Mouse (Mus musculus) layer of hippocampus, adult 9-10 months (tissue): Measurements from ENCODE around the gene Ston1.

ENCODE experiments used
- DNase-seq: peaks from one replicate; pipeline ENCODE4 v3.0.0; 2022; ENCODE audit warnings: low spot score

Ston1 gene

DNA sequence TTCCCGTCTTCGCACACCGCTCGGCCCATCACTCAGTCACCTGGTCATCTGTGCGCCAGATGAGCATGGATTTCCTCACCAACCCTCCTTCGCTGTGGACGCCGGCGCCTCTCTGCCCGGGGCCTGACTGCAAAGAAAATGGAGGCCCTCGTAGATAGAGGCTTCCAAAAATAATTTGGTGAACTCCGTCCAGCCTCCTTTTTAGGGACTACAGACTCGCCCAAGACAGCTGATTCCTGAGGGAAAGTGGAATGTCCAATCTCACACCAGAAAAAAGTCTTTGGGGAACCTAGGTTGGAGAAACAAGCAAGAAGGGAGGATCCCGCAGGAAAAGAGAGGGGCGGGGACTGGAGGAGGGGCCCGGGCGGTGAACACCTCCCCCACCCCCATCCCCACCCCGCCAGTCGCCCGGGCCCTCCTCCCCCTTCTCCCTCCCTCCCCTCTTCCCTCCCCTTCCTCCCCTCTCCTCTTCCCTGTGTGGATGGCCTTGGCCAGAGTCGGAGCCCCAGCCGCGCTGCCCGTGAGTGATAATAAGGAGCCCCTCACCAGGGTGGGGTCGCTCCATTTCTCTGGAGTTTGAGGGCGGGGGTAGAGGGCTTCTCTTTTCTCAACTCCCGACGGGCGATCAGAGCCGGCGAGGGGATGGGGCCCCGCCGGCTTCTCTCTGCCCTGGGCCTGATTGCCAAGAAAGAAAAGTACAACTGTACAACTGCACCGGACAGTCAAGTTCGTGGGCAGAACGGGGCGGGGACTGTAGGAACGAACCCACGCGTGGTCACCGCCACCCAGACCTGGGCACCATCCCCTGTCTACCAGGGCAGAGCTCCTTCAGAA lies at the start of gene Ston1:
Gene Ston1, plus strand, starts transcription at position 463 of the 834 bp plus-strand sequence.
- DNase-seq, result no peak

DNA sequence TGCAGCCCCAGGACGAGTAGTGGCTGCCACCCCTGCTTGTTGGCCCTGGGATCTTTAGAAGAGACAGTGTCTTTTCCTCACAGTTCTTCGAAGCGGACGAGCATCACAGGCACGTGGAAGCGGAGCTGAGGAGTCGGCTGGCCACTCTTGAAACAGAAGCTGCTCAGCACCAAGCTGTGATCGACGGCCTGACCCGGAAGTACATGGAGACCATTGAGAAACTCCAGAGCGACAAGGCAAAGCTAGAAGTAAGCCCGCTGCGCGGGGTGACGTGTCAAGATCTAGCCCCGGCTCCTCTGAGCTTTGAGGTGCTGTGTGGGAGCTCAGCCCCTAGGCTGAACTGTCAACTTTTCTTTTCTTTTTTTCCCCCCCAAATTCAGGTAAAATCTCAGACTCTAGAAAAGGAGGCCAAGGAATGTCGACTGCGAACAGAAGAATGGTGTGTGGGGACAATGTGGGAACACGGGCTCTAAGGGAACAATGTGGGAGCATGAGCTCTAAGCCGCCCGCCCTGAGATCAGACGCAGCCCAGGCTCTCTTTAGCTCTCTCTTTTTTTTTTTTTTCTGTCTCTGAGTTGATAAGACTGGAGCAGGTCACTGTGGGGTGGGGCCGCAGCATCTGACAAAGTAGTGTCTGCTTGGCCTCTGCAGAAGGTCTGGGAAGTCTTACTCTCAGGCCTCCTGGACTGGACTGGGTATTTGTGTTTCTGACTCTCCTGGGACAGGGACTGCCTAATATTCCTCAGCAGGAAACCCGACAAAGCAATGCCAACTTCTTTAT lies 47.9 kb upstream of the Ston1 start:
- DNase-seq, result no peak

DNA sequence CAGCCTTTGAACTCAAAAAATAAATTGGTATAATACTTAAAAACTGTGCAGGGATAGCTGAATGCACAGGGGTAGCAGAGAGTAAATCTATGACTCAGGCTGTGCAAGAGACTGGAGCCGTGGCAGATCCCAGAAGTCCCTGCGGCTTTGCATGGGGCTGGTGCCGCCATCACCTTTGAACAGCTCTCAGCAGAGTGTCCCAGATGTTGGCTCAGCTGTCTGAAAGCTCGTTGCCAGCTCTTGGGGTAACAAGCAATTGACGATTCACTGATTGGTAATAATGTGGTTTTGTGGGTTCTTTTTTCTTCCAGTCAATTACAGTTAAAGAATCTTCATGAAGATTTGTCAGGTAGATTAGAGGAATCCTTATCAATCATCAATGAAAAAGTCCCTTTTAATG lies 47.1 kb upstream of the Ston1 start:
- no peak for DNase-seq

DNA sequence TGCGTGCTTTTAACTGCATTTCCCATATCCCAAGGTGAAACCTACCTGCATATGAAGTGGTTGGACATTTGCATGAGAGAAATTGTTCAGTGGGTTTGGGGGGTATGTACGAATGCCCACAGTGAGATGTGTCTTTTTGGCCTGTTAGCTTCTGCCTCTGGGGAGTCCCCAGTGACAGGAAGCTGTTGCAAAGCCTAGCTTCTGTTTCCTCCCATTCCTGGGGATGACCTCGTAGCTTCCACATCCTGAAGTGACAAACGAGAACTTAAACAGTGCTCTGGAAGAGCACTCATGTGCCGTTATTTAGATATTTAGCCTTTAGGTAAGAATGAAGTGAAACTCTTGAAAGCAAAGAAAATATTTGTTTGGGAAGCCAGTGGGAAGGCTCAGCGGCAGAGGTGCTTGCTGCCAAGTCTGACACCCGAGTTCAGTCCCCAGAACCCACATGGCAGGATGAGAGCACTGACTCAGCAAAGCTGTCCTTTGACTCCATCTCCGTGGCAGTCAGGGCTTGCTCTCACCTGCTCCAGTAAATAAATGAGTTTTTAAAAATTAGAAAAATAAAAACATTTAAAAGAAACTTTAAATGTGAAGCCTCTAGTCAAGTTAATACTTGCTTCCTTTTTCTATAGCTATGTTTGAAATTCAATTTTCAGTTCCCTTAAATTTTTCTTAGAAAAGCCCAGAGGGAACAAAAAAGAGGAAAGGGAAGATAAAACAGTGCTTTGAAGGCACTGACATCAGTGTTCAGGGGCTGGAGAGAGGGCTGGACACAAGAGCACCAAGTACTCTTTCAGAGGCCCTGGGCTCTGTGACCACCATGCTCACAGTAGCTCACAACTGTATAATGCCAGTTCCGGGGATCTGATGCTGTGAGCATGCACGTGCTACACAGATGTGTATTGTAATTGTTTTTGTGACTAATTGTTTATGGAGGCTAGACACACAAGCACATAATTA lies 46.2 kb upstream of the Ston1 start:
- DNase-seq, result no peak

DNA sequence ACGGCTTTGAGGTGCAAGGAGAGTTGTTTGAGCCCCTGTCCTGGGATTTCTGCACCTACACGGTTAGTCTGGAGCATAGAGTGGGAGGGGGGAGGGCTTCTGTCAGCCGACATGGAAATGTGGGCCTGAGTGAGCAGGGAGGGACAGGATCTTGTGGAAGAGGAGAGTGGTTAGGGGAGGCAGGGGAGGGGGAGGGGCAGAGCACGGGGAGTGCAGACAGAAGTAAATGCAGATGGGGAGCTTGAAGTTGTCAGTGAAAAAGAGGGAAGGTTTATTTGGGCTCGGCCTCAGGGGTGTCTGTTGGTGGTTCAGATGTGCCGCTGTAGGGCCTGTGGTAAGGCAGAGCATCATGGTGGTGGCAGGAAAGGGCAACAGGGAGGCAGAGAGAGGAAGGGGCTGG lies 44.9 kb upstream of the Ston1 start:
- DNase-seq, result no peak

DNA sequence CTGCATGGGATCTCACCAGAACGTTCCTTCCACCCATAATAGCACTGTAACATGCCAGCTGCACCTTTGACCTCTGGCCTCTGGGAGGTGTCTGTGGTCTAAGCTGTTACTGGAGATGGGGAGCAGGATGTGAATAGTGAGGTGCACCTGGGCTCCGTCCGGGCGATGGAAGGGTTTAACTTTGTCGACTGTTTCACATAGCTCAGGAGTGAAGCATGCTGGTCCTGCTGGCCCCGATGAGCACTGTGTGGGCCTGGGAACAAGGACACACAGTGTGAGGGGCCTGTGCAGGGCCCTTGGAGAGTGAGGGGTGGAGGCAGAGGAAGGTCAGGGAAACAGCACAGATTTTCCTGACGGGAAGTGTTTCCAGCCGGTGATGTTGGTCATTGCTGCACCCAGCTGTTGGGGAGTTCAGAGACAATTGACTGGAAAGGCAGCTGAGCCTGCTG lies 44.5 kb upstream of the Ston1 start:
- no peak for DNase-seq

DNA sequence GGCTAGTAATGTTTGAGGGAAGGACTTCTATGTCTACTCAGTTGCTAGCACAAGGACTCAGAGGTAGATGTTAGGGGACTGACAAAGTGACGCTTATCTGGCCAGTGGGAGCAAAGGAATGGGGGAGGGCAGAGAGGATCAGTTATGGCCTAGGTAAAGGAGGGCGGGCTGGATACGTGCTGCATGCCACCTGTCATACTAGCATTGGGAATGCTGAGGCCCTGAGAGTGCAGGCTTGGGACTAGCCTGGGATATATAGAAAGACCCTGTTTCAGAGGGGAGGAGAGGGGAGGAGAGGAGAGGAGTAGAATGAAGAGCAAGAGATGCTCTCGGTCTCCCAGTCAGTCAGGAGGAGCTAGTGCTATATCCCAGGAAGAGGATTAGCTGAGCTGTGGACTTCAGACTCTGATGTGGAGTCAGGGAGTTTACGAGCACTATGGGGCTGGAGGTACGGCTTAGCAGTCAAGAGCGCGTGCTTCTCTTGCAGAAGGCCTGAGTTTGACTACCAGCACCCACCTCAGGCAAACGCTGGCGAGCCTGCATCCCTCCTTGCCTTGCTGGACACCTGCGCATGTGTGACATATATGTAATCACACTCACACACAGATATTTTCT lies 43.9 kb upstream of the Ston1 start:
- DNase-seq, result no peak

DNA sequence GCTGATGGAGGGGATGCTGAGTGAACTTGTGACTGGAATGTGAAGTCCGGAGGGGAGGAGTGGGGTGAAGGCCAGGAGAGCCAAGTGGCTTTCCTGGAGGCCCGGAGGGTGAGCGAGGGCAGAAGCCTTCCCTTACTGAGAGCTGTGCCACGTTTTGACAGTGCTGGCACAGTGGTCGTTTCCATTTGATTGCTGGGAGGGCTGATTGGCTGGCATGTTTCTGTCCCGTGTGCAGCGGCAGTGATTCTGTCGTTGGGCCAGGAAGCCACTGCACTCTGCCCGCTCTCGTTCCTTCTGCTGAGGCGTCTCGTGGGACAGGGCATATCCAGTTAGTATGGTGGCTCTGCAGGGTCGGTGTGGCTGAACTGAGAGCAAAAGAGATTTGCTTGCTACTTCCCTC lies 41.3 kb upstream of the Ston1 start:
- no peak for DNase-seq

DNA sequence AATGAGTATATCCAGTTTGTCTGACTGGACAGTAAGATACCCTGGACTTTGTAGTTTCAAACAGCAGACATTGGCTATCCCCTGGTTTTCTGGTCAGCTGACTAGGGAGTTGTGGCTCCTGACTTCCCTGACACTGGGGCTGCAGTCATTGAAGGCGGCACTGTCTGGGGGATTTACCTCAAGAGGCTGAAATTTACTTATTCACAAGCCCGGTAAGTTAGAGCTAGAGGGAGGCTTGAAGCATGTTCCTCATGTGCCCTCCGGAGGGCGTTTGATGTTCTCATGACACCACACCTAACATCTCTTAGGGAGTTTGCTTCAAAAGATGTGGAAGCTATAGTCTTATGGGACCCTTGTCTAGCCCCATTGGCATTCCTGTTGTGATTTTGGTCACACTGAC lies 40.8 kb upstream of the Ston1 start:
- no peak for DNase-seq

DNA sequence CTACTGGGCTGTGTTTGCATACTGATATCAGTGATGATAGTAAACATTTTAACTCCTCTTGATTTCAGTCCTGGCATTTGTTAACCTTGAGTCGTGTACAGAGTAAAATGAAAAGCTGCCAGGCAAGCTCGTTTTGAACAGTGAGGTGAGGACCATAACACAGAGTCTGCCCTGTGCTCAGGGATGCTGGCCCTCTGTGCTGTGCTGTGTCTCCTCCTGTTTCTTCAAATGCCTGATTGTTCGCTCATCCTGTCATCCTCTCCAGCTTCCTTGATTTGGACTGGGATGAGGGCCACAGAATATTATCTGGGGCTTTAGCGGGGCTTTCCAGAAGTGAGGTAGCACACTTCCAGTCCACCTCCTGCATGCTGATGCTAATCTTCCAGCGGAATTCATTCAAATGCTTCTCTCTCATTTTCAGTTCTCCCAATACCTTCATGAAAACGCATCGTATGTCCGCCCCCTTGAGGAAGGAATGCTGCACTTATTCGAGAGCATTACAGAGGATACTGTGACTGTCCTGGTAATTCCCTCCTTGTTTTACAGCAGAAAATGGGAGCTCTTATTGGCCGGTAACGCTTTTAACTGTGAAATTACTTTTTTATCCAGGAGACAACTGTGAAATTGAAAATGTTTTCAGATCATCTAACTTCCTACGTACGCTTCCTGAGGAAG lies 39.2 kb upstream of the Ston1 start:
- peak; percentile 61 for DNase-seq

DNA sequence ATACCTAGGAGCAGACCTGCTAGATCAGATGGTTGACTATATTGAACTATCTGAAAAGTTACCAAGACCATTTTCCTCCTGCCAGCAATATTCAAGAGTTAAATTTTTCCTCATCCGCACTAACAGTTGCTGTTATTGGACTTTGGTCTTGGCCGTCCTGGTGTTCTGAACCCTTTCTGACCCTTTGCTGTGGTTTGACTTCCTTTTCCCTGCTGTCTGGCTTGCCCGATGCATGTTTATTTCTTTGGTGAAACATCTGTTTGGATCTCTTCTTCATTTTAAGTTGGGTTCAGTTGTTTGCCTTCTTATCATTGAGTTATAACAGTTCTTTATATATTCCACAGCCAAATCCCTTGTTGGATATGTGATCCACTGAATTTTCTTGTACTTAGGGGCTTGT lies 33.9 kb upstream of the Ston1 start:
- DNase-seq, result no peak

DNA sequence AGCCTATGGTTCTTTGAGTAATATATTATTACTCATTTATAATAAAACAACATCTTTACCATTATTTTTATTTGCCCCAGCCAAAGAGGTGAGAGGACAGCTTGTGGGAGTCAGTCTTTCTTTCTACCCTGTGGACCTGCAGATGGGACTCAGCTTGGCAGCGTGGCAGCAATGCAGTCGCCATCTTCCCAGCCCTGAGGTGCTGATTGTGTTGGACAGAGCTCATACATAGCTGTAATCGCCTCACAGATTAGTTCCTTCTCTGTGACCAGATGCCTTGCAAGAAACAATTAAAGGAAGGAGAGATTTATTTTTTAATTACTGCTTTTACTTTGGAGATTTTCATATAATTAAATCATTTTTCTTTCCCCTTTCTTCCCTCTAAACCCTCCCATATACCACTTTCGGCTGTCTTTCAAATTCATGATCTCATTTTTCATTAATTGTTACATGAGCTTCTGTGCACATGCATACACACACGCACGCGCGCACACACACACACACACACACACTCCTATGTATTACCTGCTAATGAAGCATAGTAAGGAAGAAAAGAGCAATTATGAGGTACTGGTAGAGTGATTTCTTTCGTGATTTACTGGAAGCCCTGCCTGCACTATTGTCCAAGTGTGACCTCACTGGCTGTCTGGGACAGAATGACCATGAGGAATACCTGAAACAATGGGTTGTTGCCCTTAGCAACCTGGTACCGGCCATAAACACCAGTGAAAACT lies 27.5 kb upstream of the Ston1 start:
- DNase-seq, result no peak

DNA sequence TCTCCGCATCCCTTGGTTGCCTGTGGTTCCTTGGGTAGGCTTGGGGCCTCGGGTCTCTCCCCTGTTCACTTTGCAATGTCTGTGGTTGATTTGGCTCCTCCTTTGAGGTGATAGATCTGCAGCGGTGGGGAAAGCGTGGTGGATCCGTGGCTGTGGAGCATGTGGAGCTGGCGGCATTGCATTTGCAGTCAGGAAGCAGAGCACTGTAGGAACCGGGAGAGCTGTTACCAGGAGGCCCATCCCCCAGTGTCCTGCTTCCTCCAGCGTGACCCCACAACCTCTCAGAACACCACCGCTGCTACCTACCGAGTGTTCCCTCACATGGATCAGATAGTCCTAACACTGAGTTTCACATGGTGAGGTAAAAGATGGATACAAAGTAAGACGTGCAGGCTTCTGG lies 26.7 kb upstream of the Ston1 start:
- no peak for DNase-seq

DNA sequence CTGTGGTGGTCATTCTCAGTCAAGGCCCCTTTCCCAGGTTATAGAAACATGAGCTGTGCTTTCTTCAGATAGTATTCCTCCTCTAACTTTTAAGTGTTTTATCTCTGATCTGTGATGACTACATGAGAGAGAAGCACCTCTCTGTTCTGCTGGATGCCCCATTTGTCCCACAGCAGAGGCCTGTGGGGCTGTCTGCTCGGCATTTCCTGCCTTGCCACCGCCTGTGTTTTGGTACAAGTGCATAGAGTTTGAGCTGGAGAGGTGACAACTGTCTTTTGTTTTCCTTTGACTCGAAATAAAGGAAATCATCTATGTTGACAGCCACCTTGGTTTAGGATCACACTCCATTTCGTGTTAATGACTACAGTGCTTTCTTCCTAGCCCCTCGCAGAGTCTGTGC lies 22.7 kb upstream of the Ston1 start:
- no peak for DNase-seq

DNA sequence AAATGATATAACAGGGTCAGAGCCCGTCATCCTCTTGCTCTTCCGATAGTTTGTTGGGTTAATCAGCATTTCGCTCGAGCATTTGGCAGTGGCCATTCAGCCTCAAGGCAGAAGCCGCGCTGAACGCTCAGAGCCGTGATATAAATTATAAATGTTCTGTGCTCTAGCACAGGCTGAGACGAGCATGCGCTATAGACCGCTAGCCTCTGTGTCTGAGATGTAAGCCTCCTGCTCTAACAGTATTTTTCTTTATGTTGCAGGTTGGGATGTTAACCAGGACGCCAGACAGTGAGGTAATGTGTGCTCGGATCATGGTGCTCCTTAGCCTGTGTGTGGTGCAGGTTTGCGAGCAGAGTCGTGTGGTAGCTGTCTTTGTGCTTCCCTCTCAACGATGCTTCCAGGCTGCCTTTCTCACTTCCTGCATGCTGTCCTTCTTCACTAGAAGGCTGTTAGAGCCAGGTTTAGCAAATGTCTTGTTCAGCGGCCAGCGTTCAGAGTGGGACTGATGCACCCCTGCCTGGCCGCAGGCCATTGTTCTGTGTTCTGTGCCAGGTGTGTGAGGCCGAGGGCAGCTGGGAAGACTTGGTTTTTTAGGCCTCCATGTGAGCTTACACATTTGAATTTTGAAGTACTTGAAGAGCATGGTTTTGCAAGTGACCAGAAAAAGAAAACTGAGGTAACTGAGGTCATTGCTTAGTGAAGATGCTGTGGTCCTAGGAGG lies 18.8 kb upstream of the Ston1 start:
- no peak for DNase-seq

DNA sequence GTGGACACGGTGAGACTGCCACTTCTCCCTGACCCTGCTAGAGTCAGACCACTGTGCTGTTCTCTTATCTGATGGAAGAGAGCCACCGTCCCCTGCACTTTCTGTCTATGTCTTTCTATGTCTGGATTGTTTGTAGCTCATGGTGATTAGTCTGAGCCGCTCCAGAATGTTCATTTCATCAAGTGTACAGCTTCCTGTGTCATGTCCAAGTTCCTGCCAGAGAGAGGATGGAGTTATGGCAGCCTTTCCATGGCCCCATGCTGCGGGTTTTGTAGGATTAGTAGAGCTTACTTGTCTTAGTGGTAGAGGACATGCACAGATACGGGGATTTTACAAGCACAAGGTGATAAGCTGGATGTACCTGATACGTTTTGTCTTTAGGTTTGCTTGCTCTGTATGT lies 16.9 kb upstream of the Ston1 start:
- DNase-seq, result no peak

DNA sequence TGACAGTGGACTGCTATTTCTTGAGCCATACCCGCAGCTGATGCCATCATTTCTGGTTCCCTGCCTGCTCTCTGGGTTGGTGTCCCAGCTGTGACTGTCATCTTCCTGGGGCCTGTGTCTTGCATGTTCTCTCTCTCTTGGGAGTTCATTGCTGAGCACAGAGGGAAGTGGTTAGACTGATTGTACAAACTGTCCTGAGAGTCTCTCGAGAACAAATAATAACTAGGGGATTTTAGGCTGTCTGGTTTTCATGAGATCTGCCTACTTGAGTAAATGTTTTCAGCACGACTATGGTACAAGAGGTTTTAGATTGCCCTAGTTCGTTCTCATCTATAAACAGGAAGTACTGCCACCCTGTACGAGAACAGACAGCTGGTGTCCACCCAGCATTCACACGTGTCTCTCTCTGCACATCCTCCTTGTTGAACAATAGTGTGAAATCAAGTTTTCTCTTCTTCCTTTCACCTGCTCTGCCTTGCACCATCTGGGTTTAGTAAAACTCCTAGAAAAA lies 15.9 kb upstream of the Ston1 start:
- DNase-seq, result no peak

DNA sequence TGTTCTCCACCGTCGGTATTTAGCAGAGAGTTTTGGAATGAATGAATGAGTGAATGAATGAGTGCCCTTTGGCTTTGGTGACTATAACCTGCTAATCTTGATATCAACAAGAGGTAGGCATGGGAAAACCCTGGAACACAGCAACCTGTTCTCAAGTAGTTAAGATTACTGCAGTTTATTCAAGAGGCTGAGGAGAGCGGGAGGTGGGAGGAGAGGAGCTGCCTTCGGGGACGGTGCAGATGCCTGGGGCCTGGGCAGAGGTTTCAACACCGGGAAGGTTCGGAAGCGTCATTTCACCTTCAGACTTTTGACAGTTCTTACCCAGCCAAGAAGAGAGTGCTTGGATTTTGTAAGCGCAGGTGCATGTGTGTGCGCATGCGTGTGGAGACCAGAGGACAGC lies 14.5 kb upstream of the Ston1 start:
- DNase-seq, result no peak

DNA sequence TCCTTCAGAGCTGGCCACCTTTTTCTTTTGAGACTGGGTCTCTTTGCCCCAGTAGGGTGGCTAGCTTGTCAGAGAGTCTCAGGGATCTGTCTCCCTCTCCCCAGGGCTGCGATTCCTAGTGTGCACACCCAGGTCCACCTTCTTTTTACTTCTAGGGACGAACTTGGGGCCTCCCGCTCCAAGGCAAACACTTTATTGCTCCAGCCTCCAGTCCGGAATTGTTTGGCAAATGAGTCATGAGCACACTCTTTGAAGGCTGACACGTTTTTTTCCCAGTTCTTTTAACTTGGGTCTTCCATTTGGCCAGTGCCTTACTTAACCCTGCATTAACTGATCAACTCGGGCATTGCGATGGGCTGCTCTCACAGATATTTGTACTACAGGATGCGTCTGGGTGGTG lies 14.1 kb upstream of the Ston1 start:
- no peak for DNase-seq

DNA sequence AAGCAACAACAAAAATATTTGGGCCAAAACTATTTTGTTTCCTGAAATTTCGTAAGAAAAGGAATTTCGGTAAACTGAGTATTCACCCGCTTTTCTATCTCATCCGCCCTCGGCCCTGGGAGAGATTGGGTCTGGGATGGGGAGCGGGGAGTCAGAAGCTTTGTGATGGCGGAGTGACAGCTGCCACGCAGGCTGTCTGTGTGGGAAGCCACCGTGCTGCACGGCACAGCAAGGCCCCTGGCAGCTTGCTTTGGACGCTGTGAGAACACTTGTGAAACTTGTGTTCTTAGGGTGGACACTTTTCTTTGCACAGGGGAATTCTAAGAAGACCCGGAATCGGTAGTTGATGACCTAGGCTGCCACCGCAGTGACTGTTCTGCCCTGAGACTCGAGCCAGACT lies 10.1 kb upstream of the Ston1 start:
- DNase-seq, result no peak
